Mouse (Mus musculus): ENCODE measurements around the gene Cttnbp2.

GRCm38 (mm10) chr6:18442303-18442702, 72.3 kb downstream of the Cttnbp2 start:
- TF ChIP-seq CTCF (IDR thresholded peaks at IDR 0.05; ENCODE audit: control insufficient read depth, insufficient read depth, insufficient replicate concordance, low read depth, low read length) (no peak), POLR2A (IDR thresholded peaks at IDR 0.05; ENCODE audit: control insufficient read depth, low read depth, low read length) (no peak)

All from testis, adult 2 months (tissue).